12 mouse cellular contexts compared by ENCODE assay signal in genomic region chr6:137641642-137642041, GRCm38 (mm10).
"Had no signal": no experiment of that assay in that cellular context is flagged by ENCODE, and none has a peak within 500 bp of the region (broad histone marks: within the 10 kb centered on the region; RNA-seq: fewer than 3 reads in every experiment).

No protein-coding gene starts in this region.

- DNase-seq: gastrocnemius, adult 2 months; gastrocnemius, postnatal 10 days; gastrocnemius, postnatal 25 days; heart, postnatal 14 days; heart, postnatal 36 days; kidney, adult 18-20 months; kidney, adult 8-10 months; kidney, postnatal 10 days; kidney, postnatal 25 days; kidney, postnatal 4 days; liver; liver, embryonic 13.5 days had no signal
